Mouse (Mus musculus): ENCODE measurements at regions not wholly inside any gene's neighbourhood (a gene's known extent, or its start where the extent isn't known, plus 50 kb on each side); places are given as distances from the start of the nearest gene placed in this dataset.

- intact Hi-C loops (cut with DNase I): loop anchor here (1.0 to 5.0 kb wide), 2 partner anchors 63 to 278 kb away; partner anchors contain the start of gene Daam1
Observed at GRCm38 (mm10) chr12:71768890-71769289, 62.0 kb upstream of the Daam1 start.

- intact Hi-C loops (cut with DNase I): loop anchor here (5.0 kb wide), 1 partner anchor 63 kb away; the partner anchor contains the start of gene Daam1
Observed at GRCm38 (mm10) chr12:71769302-71769701, 61.6 kb upstream of the Daam1 start.

- intact Hi-C loops (cut with DNase I): no loop called here
Observed at GRCm38 (mm10) chr12:71773891-71774290, 57.0 kb upstream of the Daam1 start.

GRCm38 (mm10) chr12:71775126-71775525 lies 55.8 kb upstream of the Daam1 start:
- intact Hi-C loops (cut with DNase I): no loop called here

GRCm38 (mm10) chr12:71778137-71778536 lies 52.7 kb upstream of the Daam1 start:
- intact Hi-C loops (cut with DNase I): no loop called here

- intact Hi-C loops (cut with DNase I): no loop called here
Observed at GRCm38 (mm10) chr12:71778948-71779347, 51.9 kb upstream of the Daam1 start.

GRCm38 (mm10) chr12:71779418-71779817 lies 51.5 kb upstream of the Daam1 start:
- intact Hi-C loops (cut with DNase I): no loop called here

Data from adrenal gland (tissue).